Mouse (Mus musculus) megakaryocyte-erythroid progenitor cell, adult 5 weeks (primary cell): Measurements from ENCODE around the gene Olfr749. TPM values are rescaled to one million over a fixed set of nuclear protein-coding genes. Genes with fewer than 3 reads are reported as not detected.

Experiments used
- polyA plus RNA-seq: library from polyadenylated mRNA; stranded (reverse); fragments of >175 nt; gene quantifications from 2 replicates; pipeline ENCODE4 v1.2.3, GENCODE M21; 2012

Olfr749 gene
- polyA plus RNA-seq = not detected in 2 replicates

DNA sequence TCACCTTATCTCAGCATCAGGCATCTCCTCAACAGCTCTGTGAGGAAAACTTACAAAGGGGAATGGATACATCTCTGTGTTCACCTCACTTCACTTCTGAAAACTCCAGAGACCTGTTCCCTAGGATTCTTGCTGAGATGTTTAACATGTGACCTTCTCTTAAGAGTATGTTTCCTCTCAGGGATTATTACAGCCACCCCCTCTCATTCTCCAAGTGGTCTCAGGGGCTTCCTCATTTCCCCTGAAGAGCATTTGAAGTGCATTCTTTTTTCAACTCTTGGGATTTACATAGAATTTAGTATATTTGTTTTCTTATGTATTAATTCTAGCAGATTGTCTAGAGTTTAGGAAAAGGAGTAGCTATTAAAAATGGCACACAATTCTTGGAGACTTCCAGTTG is at the start of gene Olfr749:
TSS of gene Olfr749 (minus strand) at position 101 of the 400 bp plus-strand sequence.

DNA sequence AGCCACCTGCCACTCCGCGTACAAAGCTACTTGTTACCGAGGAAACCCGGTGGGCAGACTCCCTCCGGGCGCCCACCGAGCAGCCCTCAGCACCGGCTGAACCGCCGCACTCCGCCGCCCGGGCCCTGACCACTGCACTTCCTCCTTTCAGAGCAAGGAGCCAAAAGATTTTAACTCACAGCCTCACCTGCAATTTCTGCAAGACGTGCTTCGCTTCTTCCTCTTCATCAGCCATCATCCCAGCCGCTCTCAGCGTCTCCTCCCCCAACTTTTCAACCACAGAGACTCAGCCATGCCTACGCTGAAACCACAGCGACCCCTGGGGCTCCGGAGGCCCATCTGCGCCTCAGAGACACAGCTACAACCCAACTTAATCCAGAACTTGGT is 40.4 kb upstream of the Olfr749 start, which contains the start of gene Ttc5:
TSS of gene Ttc5 (minus strand) at position 269 of the 387 bp plus-strand sequence.

DNA sequence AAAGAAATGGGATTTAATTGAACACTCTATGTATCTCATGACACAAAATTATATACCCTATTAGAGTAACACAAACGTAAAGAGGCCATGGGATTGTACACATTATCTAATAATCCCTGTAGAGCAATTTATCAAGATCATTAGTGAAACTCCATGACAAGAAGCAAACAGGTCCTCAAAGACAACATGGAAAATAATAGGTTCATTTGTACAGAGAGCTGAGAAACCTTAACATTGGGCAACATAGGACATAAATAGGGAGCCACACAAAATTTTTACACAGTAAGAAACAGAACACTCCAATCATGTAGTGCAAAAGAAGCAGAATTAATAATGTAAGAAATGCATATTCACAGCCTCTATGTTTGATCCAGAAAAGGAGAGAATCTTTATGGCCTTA is 37.8 kb downstream of the Olfr749 start, which contains the start of gene Olfr748:
TSS of gene Olfr748 (plus strand) at position 301 of the 400 bp plus-strand sequence.

DNA sequence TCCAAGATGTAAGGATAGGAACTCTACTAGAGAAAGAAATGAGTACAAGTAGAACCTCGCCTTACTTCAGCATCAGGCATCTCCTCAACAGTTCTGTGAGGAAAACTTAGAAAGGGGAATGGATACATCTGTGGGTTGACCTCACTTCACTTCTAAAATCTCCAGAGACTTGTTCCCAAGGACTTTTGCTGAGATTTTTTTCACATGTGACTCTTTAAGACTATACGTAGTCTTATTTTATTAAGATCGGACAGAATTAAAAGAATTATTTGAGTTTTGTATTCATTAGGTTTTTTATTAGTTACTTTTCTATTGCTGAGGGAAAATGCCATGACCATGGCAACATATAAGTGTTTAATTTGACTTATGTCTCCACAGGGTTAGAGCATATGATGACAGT is 51.8 kb downstream of the Olfr749 start, which contains the start of gene Olfr747:
TSS of gene Olfr747 (minus strand) at position 101 of the 400 bp plus-strand sequence.

Other genes with a start within 250 kb of the Olfr749 start
- not detected in 2 replicates for gene Olfr742, start 241.5 kb downstream of the Olfr749 start, polyA plus RNA-seq
- not detected in 2 replicates for gene Olfr743, start 223.3 kb downstream of the Olfr749 start, polyA plus RNA-seq
- gene Olfr744, start 130.2 kb downstream of the Olfr749 start, polyA plus RNA-seq = not detected in 2 replicates
- not detected in 2 replicates for gene Olfr745, start 105.7 kb downstream of the Olfr749 start, polyA plus RNA-seq
- gene Olfr746, start 98.0 kb downstream of the Olfr749 start, polyA plus RNA-seq = not detected in 2 replicates
- not detected in 2 replicates for gene Olfr747, start 51.9 kb downstream of the Olfr749 start, polyA plus RNA-seq
- gene Olfr748, start 37.7 kb downstream of the Olfr749 start, polyA plus RNA-seq = not detected in 2 replicates
- 16.2 and 18.6 TPM in 2 replicates for gene Ttc5, start 40.4 kb upstream of the Olfr749 start, polyA plus RNA-seq
- gene Ccnb1ip1, start 62.6 kb upstream of the Olfr749 start, polyA plus RNA-seq = not detected in 2 replicates
- gene Parp2, start 62.7 kb upstream of the Olfr749 start, polyA plus RNA-seq = 5.3 and 6.5 TPM in 2 replicates
- gene Tep1, start 125.5 kb upstream of the Olfr749 start, polyA plus RNA-seq = 4.2 and 6.3 TPM in 2 replicates
- gene Klhl33, start 152.4 kb upstream of the Olfr749 start, polyA plus RNA-seq = 0.05 and 0.17 TPM in 2 replicates
- gene Osgep, start 179.8 kb upstream of the Olfr749 start, polyA plus RNA-seq = 62.9 and 65.3 TPM in 2 replicates
- gene Apex1, start 179.9 kb upstream of the Olfr749 start, polyA plus RNA-seq = 152 and 183 TPM in 2 replicates
- gene Pip4p1, start 185.8 kb upstream of the Olfr749 start, polyA plus RNA-seq = 97.7 and 140 TPM in 2 replicates
- gene Pnp, start 186.0 kb upstream of the Olfr749 start, polyA plus RNA-seq = 4.1 and 6.2 TPM in 2 replicates
- gene Gm49342, start 199.4 kb upstream of the Olfr749 start, polyA plus RNA-seq = 3.0 and 6.9 TPM in 2 replicates
- 0.09 and 0.71 TPM in 2 replicates for gene Pnp2, start 210.9 kb upstream of the Olfr749 start, polyA plus RNA-seq